Mouse (Mus musculus): ENCODE results near the gene Slc34a3.
"Not testable (repeated sequence)": the region's sequence is repeated elsewhere in the genome, so short reads cannot be mapped to it uniquely, and the experiment has no call there.

Slc34a3 gene

DNA sequence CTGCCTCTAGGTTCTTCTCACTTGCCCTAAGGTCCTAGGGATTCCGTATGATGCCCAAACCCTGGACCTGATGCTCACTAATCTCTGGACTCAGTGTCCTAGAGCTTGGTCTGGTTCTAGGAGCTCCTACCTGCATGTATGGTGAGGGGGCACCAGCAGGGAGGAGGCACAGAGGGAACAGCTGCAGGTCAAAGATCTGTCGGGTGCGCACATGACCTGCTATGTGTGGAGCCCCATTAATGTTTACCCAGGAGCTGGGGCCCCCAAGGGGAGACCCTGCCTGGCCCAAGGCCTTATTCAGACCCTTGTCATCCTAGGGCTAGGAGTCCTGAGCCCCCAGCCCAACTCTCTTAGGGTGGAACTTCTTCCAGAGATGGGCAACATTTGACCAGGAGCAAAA lies at the start of gene Slc34a3:
Gene Slc34a3, minus strand, starts transcription at position 315 of the 400 bp plus-strand sequence.
- DNase-seq (ENCODE audit: low read depth, low spot score), result no peak

DNA sequence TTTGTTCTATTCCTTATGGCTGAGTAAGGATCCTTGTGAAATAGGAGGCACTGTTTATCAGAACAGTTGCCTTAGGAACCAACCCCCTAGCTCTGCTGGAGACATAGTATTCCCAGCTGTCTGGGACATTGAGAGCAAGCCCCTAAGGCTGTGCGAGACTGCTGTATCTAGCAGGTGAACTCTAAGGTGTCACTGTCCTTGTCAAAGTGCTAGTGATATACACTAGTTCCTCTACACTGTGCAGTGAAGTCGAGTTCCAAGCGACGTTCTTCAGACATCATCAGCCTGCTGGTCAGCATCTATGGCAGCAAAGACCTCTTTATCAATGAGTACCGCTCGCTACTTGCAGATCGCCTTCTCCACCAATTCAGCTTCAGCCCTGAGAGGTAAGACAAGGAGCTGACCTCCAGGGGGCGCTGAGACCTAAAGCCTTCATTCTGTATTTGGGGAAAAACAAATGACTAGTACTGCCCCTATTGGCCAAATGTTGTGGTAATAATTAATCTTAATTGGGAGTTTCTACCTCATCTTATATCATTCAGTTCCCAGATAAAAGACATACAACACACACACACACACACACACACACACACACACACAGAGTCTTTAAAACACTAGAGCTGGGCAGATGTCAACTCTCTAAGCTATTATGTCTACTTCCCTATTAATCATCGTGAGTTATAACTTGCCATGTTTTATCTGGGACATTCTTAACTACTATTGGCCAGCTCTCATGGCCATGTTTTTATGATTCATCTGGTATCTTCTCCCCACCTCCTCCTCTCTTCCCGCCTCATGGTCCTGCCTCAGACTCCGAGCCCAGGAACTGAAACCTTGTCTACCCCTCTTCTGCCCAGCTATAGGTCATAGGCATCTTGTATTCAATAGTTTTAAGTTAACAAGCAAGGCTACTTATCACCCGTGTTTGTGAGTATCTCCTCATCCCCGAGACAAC lies 45.0 kb upstream of the Slc34a3 start:
- DNase-seq (ENCODE audit: low read depth, low spot score), result peak; percentile 94

DNA sequence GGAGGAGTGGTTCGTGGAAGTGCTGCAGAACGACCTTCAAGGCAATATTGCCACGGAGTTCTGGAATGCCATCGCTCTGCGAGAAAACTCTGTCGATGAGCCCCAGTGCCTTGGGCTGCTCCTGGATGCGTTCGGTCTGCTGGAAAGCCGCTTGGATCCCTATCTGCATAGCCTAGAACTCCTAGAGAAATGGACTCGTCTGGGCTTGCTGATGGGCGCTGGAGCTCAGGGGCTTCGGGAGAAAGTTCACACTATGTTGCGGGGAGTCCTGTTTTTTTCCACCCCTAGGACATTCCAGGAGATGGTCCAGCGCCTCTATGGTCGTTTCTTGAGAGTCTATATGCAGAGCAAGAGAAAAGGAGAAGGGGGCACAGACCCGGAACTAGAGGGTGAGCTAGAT lies 38.8 kb upstream of the Slc34a3 start:
- no peak for DNase-seq (ENCODE audit: low read depth, low spot score)

DNA sequence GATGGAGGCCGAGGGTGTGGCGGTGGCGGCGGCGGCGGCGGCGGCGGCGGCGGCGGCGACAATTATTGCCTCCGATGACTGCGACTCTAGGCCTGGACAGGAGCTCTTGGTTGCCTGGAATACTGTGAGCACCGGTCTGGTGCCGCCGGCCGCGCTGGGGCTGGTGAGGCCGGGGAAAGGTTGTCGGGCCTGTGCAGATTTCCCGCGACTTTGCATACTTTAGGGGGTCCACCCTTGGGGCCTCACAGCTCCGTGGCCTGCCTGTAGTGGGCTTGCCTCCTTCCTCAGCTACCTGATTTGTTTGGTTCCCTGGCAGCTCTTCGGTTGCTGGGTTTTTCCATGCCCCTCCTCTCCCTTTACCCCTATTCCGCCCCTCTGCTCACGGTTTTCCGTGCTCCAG lies 38.4 kb upstream of the Slc34a3 start:
- DNase-seq (ENCODE audit: low read depth, low spot score), result no peak

DNA sequence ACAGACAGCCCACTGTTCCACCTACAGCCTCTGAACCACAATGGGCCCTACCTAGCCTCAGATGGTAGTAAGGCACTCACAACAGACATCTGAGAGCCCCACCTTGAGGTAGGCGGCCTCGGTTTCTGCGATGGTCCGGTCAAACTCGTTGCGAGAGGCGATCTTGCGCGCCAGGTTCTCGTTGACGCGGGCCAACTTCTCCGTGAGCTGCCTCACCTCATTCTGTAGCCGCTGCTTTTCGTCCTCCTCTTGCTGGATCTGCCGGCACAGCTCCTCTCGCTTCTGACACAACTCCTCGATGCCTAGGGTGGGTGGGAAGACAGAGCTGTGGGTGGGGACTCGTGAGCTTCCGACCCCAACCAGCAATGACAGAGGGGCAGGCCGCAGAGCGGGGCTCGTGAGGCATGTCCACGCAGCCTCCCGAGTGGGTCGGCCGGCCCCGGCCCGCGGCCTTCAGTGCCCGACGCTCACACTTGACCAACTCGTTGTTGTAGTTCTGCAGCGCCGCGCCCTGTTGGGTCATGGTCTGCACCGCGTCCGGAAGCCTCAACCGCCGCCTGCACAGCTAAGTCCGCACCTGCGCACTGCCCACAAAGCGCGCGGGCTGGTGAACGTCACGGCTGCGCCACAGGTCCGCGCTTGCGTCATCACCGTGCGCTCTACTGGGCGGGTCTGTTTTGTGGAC lies 37.8 kb upstream of the Slc34a3 start, which contains the start of the genes Ssna1 and Anapc2:
Gene Ssna1, minus strand, starts transcription at position 612 of the 685 bp plus-strand sequence.
Gene Anapc2, plus strand, starts transcription at position 652 of the 685 bp plus-strand sequence.
- peak; percentile 99 for DNase-seq (ENCODE audit: low read depth, low spot score)

DNA sequence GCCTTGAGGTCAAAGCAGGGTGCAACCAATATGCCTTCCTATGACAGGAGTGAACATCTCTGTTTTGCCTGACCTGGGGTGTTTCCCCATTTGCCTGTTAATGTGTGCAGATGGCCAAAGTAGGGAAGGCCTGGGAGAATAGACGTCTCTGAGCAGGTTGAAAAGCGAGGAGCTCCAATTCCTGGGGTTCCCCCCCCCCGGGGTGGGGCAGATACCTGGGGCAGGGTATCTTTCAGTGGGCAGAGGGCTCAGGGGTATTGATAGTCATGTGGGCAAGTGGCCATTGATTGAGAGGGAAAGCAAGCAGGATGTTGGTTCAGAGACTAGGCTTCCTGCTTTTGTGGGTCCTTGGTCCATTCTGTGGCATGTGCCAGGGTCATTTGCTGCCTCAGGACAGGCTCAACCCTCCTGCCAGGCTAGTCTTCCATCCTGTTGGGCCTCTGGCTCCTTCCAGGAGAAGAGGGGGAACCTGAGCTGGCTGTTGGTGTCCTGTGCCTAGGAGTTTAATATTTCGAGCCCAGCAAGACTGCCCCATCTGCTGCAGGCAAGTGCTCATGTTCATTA lies 33.7 kb upstream of the Slc34a3 start:
- no peak for DNase-seq (ENCODE audit: low read depth, low spot score)

DNA sequence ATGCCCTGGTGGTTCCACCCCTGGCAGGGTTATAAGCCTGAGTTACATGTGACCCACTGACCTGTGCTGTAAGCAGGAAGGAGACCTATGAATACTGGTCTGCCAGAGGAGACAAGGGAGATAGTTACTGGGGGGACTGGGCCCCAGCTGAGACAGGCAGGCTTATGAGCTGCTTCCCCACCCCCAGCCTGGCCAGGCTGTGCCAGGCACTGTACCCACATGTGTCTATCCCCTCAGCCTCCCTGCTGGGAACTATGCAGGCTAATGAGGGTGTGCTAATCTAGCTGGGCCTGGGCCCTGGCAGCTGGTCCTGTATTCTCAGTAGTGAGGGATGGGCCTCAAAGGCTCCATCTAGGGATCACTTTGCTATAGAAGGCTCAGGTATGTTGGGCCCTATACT lies 33.1 kb upstream of the Slc34a3 start:
- DNase-seq (ENCODE audit: low read depth, low spot score), result no peak

DNA sequence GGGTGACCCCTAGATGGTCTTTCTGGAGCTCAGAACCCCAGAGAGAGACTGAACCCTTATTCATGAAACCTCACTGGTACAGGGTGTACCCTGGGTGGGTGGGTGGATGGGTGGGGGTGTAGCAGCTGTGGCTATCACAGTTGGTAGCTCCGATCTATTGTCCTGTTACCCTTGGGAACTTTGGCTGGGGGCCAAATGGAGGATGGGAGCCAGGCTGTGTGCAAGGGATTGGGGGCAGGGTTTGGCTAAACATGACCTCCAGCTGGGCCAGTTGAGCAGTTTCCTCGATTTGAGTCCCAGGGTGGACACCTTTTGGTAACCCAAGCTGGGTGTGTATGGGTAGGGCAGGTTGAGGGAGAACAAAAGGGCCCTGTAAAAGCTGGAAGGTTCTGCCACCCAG lies 32.6 kb upstream of the Slc34a3 start:
- peak; percentile 71 for DNase-seq (ENCODE audit: low read depth, low spot score)

DNA sequence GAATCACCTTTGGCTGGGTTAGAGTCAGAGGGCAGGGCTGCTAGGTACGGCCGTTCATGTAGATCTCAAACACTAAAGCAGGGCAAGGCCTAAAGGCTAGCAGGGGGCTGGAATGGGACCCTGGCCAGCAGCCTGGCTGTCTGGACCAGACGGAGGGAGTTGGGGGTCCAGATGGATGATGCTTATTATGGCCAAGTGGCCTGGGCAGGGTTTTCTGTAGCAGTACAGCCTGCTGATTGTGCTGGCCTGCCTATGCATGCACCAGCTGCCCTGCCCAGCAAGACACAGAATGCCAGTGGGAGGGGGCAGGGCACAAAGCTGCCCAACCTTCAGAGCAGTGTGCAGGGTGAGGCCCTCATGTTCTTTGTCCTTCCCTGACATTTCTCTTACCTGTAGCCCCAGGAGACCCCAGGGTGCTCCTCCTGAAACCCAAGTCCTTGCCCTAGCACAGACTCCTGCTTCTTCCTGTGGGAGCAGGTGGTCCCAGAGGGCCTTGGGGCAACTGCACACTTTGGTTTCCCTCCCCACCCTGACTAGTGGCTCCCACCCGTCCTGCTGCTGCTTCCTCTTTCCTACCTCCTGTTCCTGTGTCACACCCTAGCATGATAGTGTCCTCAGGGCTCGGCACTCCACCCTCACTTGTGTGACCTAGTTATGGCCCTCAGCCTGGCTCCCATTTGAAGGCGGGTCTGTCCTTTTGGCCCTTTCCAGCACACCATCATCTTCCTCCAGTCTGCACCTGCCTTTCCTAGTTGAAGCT lies 31.9 kb upstream of the Slc34a3 start:
- DNase-seq (ENCODE audit: low read depth, low spot score), result peak; percentile 61

DNA sequence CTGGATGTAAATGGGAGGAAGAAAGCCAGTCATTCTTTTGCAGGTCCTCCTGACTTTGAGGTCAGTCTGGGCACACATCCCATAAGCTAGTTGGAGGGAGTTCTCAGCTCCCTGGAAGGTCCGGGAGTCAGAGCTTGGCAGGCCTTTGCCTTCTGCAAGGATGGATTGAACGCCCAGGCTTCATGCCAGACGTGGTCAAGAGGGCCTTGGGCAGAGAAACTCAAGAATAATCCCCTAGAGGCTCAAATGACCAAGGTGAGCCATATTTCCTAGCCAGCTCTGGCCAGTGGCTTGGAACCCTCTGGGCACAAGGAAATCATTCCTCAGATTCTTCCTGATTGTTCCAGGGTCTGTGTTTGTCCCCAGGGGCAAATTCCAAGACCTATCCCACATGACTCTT lies 30.7 kb upstream of the Slc34a3 start:
- no peak for DNase-seq (ENCODE audit: low read depth, low spot score)

DNA sequence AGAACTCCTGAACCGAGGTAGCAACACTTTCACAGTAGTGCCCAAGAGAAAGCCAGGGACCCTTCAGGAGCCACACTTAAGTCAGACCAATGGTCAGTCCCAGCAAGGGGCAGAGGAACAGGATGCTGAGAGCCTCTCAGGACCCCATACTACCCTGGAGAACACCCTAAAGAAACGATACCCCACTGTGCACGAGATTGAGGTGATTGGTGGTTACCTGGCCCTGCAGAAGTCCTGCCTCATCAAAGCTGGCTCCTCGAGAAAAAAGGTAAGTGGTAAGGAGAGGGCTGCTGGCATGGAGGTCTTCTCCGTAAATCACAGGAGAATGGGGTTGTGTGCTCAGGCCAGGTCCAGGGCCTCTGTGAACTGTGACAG lies 30.1 kb upstream of the Slc34a3 start:
- DNase-seq (ENCODE audit: low read depth, low spot score), result no peak

DNA sequence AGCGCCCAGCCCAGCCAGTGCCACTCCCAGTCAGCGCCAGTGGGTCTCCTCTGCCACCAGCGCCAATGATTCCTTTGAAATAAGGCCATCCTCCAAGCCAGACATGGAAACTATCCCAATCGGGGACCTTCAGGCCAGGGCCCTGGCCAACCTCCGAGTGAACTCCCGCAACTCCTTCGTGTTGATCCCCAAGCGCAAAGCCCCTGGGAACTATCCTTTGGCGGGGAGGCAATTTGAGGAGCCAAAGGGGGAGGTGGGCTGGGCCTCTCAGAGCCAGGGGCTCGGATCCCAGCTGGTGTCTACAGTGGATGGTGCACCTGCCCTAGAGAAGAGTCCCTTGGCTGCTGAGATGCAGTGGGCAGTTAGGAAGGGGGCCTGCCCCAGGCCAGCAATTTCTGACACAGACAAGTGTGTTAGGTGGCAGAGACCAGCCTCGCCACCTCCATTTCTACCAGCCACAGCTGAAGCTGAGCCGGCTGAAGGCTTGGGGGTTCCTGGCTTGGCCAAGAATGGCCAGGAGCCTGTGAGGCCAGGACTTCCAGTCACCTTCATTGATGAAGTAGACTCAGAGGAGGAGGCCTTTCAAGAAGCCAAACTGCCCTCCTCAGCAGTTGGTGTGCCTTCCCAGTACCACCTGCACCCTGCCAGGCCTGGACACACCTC lies 29.6 kb upstream of the Slc34a3 start:
- no peak for DNase-seq (ENCODE audit: low read depth, low spot score)

DNA sequence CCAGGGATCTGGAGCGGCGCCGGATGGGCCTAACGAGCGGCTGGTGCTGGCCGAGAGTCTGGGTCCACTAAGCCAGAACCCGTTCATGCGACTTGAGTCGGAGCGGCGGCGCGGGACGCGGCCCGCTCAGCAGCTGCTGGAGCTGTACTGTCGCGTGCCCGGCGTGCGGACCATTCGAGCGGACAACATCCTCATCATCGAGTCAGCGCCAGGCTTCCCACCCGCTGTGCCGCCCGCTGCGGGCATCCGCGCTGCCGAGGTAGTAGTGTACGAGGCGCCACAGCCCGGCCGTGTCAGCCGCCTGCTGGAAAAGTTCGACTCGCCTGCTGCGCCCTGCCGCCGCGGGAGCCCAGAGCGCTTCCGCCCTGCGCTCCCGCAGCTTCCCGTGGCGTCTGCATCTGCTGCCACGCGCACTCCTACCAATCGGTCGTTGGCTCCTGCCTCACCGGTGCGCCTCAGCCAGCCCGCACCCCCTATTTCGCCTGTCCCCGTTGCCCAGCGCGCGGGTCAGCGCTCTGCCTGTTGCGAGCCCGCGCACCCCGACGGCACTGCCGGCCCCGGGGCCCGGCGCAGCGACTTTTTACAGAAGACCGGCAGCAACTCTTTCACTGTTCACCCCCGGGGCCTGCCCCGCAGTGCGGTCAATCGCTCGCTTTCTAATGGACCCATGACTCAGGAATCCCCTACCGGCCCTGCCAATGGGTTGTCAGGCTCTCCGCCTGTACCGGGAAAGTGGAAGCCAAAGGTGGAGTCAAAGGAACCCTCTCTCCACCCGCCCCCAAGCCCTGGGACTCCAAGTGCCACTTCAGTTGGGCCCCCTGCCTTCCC lies 28.8 kb upstream of the Slc34a3 start:
- peak; percentile 80 for DNase-seq (ENCODE audit: low read depth, low spot score)

DNA sequence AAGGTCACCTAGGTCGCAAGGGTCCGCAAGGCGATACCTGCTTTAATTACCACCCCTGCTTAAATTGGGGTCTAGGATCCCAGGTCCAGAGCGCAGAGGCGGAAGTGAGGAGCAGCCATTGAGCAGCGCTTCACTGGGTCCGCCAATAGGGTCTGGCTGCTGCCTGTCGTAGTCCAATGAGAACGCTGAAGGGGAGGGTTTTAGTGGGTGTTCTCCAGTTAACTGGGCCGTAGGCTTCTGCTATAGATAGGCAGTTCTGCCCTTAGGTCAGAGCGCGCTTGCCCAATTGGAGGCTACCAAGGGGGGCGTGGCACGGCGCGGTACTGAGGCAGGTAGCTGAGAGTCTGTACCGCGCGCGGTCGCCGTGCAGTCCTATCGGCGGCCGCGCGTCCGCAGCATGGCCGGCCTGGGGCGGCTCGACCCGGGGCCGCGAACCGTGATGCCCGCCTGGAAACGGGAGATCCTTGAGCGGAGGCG lies 28.2 kb upstream of the Slc34a3 start, which contains the start of gene Tprn:
Gene Tprn, plus strand, starts transcription at position 328 of the 477 bp plus-strand sequence.
- peak; percentile 98 for DNase-seq (ENCODE audit: low read depth, low spot score)

DNA sequence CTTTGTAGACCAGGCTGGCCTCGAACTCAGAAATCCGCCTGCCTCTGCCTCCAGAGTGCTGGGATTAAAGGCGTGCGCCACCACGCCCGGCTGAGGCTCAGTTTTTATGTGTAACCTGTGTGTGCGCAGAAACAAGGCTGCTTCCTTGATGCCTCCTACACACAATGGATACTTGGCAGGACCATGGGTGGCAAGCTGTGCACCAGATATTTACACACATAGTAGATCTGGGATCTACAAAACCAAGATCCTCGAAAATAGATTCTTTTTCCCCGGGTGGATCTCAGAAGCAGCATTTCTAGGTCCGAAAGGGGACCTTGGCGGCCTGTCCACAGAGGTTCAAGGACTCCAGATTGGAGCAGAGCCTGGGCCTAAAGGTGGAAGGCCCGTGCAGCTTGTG lies 27.7 kb upstream of the Slc34a3 start:
- DNase-seq (ENCODE audit: low read depth, low spot score), result no peak

DNA sequence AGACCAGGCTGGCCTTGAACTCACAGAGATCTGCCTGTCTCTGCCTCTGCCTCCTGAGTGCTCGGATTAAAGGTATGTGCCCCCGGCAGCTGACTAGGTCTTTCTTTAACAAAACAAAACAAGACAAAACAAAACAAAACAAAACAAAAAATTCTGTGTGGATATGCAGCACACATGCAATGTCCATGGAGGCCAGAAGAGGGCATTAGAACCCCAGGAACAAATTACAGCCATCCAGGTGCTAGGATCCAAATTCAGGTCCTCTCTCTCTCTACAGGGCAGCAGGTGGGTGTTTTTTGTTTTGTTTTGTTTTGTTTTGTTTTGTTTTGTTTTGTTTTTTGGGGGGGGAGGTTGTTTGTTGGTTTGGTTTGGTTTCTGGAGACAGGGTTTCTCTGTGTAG lies 24.7 kb upstream of the Slc34a3 start:
- DNase-seq (ENCODE audit: low read depth, low spot score), result peak; percentile 78

DNA sequence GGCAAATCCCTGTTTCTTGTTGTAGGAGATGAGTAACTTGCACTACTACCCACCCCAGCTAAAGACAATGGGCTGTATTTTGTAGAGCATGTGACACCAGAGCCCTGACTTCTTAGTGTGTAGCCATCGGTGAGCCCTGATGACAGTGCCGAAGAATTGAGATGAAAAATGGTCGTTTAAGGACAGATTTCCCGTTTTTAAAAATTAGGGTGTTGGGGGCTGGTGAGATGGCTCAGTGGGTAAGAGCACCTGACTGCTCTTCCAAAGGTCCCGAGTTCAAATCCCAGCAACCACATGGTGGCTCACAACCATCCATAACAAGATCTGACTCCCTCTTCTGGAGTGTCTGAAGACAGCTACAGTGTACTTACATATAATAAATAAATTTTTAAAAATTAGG lies 23.1 kb upstream of the Slc34a3 start:
- not testable (repeated sequence) for DNase-seq (ENCODE audit: low read depth, low spot score)

DNA sequence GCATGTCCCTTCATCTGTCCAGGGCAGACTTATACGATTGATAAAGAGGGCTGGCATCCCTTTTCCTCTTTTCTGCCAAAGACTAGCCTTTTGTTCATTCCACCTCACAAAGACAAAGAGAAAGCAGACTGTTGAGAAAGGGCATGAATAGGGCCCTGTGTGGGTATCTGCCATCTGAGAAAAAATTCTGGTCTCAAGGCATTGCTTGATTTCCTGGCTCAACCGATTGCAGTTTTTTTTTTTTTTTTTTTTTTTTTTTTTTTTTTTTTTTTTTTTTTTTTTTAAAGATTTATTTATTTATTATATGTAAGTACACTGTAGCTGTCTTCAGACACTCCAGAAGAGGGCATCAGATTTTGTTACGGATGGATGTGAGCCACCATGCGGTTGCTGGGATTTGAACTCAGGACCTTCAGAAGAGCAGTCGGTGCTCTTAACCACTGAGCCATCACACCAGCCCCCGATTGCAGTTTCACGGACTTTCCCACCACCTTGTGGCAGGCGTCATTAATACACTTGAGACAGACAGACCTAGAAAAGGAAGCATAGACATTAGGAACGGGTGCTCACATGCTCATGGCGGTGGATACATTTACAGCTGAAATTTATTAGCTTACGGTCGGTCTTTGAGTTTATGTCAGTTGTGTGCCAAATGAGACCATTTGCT lies 22.4 kb upstream of the Slc34a3 start:
- peak; percentile 89 for DNase-seq (ENCODE audit: low read depth, low spot score)

DNA sequence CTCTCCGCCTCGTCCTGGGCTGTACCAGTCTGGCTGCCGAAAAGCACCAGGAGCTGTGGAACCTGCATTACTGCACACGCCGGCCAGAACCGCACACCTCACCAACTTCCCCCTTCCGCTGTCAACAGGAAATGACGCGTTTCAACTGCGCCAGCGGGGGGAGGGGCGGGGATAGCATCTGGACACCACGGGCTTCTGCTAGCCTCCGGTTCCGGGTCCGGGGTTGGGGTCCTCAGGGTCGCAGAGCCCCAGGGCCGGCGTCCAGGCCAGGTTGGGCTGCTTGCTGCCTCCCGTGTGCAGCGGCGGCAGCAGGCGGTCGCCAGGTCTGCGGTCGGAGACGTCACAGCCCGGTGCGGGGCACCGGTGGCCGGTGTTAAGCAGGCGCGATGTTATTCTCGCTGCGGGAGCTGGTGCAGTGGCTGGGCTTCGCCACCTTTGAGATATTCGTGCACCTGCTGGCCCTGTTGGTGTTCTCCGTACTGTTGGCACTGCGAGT lies 21.2 kb upstream of the Slc34a3 start, which contains the start of gene Tmem203:
Gene Tmem203, plus strand, starts transcription at position 156 of the 496 bp plus-strand sequence.
- DNase-seq (ENCODE audit: low read depth, low spot score), result peak; percentile 95

Measured in ZHBTc4 (cell line).